Mouse (Mus musculus): ENCODE measurements around the gene Lrrfip1. TPM values are rescaled to one million over a fixed set of nuclear protein-coding genes. Genes with fewer than 3 reads are reported as not detected.
A peak's percentile ranks its signal among the peaks of the same experiment; 100 is the strongest.

Lrrfip1 gene
- polyA plus RNA-seq, 1 experiment, result 98.7 TPM

DNA sequence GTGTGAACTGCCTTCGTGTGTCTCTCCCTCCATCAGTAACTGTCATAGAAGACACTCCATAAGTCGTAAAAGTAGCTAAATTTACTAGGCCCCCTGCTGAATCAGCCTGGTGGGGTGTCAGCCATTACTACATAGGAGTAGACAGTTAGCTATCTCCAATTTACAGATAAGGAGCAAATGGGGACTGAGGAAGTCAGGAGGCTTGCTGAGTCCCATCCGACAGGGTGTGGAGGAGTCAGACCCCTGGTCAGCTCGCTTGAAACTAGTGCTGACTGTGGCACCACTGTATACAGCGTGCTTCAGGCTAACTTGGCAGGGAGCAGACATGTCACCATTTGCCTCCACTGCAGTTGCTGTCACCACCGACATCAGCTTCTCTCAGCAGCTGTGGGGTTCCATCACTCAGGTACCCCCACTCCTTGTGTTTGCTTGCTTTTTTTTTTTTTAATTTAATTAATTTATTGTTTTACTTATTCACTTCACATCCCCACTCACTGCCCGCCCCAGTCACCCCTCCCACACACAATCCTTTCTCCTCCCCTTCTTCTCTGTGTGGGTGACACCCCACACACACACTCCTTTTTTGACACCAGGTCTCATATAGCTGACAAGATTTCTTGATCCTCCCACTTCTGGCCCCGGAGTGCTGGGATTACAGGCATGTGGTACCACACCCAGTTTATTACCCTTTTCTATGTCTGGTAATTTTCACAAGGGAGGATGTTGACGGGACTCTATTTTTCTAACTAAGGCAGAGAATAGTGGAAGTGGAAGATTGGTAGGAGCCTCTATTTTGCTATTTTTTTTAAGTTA lies 61.5 kb downstream of the Lrrfip1 start:
- H3K27ac ChIP-seq (ENCODE audit: insufficient read depth, low read depth, low read length), result no peak overlapping the region
- H3K4me1 ChIP-seq (ENCODE audit: control insufficient read depth, insufficient read depth, low read length), result peaks cover 72% of the 10 kb centered on the region
- TF ChIP-seq CTCF (IDR thresholded peaks at IDR 0.05; ENCODE audit: low read depth, low read length), result no peak
- TF ChIP-seq POLR2A (IDR thresholded peaks at IDR 0.05; ENCODE audit: borderline replicate concordance, low read depth, low read length), result no peak
- H3K4me3 ChIP-seq (ENCODE audit: insufficient read depth, low read length), result no peak overlapping the region

DNA sequence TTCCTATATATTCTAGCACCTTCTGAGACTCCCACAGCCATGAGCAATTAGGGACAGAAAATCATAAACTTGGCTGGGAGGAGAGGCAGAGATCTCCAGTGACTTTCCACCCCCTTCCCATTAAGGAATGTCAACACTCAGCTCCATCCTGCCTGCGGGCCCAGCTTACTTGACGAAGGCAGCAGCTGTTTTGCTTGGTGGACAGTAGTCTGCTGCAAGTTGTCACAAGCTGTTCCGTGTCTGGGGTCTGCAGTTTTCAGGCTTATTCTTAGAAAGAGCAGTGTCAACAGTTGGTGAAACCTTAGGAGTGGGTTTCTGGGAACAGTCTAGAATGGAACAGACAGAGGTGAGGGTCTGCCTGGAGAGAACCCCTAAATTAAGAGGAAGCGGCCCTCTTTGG lies 62.6 kb downstream of the Lrrfip1 start:
- Histone ChIP-seq H3K4me1 (ENCODE audit: control insufficient read depth, insufficient read depth, low read length) (peaks cover 74% of the 10 kb centered on the region), H3K27ac (ENCODE audit: insufficient read depth, low read depth, low read length) (no peak overlapping the region), H3K4me3 (ENCODE audit: insufficient read depth, low read length) (no peak overlapping the region)
- TF ChIP-seq POLR2A (IDR thresholded peaks at IDR 0.05; ENCODE audit: borderline replicate concordance, low read depth, low read length) (no peak), CTCF (IDR thresholded peaks at IDR 0.05; ENCODE audit: low read depth, low read length) (no peak)

DNA sequence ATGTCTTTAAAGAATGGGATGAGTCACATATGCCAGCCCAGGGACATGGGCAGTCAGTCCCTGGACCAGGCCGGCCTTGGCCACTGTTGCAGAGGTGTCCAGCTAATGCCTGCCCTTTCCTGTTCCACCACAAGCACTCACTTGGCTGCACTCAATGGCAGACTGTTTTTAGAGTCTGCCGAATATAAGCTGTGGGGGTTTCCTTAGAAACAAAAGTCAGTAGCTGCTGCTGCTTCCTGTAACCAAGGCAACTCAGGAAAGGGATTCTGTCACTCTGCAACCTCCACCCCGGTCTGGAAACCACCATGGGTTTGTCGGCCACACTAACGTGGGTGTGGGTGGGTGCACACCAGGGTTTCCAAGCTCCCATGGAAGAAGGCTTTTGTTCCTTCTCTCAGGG lies 63.8 kb downstream of the Lrrfip1 start:
- H3K4me1 ChIP-seq (ENCODE audit: control insufficient read depth, insufficient read depth, low read length), result peaks cover 76% of the 10 kb centered on the region
- no peak overlapping the region for H3K27ac ChIP-seq (ENCODE audit: insufficient read depth, low read depth, low read length)
- TF ChIP-seq CTCF (IDR thresholded peaks at IDR 0.05; ENCODE audit: low read depth, low read length), result no peak
- TF ChIP-seq POLR2A (IDR thresholded peaks at IDR 0.05; ENCODE audit: borderline replicate concordance, low read depth, low read length), result no peak
- H3K4me3 ChIP-seq (ENCODE audit: insufficient read depth, low read length), result no peak overlapping the region

DNA sequence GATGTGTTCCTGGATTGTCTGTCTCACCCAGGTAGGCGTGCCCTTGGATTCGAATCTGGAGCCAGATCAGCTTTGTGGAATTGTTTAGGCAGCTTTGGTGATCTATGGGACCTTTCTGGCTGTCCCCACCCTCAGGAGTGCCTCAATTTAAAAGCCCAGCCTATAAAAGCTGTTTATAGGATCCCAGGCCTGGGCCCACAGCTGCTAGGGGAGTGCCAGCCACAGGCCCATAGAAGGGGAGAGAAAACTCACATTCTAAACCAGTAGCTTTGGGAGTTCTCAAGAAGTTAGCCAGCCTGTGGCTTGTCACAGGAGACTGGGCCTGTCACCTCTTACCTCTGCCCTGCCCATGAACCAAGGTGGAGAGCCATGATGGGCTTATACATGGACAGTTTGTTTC lies 65.5 kb downstream of the Lrrfip1 start:
- peak overlapping the region; percentile 81 for H3K27ac ChIP-seq (ENCODE audit: insufficient read depth, low read depth, low read length)
- H3K4me1 ChIP-seq (ENCODE audit: control insufficient read depth, insufficient read depth, low read length), result peaks cover 71% of the 10 kb centered on the region
- TF ChIP-seq CTCF (IDR thresholded peaks at IDR 0.05; ENCODE audit: low read depth, low read length) (no peak), POLR2A (IDR thresholded peaks at IDR 0.05; ENCODE audit: borderline replicate concordance, low read depth, low read length) (no peak)
- no peak overlapping the region for H3K4me3 ChIP-seq (ENCODE audit: insufficient read depth, low read length)

DNA sequence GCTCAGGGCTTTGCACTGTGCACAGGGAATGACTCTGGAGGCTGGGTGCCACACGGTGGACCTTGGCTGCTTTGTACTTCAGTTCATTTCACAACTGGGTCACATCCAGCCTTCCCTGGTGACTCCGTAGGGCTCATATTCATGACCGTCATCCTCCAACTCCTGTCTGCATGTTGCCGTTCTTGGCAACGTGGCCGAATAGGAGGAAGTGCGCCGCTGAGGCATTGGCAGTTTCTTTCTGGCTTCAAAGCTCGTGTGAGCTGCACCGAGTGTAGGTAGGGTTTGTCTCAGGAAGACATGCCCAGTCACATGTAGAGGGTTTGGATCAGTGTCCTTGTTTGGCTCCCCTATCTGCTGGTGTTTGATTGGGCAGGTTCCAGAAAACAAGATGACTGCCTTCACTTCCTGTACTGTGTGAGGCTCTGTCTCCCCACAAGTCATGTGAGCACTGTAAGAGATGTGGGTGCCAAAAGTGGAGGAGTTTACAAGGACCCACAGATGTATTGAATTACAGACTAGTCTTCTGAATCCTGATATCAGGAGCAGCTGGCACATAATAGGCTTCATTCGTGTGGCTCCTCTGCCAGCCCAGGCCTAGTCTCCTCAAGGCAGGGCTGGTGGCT lies 66.5 kb downstream of the Lrrfip1 start:
- TF ChIP-seq POLR2A (IDR thresholded peaks at IDR 0.05; ENCODE audit: borderline replicate concordance, low read depth, low read length) (no peak), CTCF (IDR thresholded peaks at IDR 0.05; ENCODE audit: low read depth, low read length) (no peak)
- Histone ChIP-seq H3K4me1 (ENCODE audit: control insufficient read depth, insufficient read depth, low read length) (peaks cover 80% of the 10 kb centered on the region), H3K27ac (ENCODE audit: insufficient read depth, low read depth, low read length) (peak overlapping the region; percentile 81)

DNA sequence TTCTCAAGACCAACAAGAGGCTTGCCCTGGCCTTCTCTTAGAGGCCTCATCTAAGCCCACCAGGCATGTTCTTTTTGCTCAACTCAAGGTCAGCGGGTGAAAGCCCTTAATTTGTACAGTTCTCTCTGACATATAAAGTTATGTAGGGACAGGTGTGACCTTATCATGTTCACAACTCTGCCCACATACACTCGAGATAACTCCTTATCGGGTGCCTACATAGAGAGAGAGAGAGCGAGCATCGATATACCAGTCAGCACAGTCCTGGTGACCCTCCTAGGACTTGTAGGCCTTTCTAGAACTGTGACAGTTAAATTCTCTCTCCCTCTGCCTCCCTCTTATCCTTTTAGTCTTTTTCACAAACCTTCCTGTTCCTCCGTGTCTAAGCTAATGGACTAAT lies 67.5 kb downstream of the Lrrfip1 start:
- no peak overlapping the region for H3K27ac ChIP-seq (ENCODE audit: insufficient read depth, low read depth, low read length)
- no peak for TF ChIP-seq POLR2A (IDR thresholded peaks at IDR 0.05; ENCODE audit: borderline replicate concordance, low read depth, low read length)
- no peak for TF ChIP-seq CTCF (IDR thresholded peaks at IDR 0.05; ENCODE audit: low read depth, low read length)
- no peak overlapping the region for H3K4me3 ChIP-seq (ENCODE audit: insufficient read depth, low read length)
- peaks cover 79% of the 10 kb centered on the region for H3K4me1 ChIP-seq (ENCODE audit: control insufficient read depth, insufficient read depth, low read length)

More for the DNA sequence above, 66.5 kb downstream of the Lrrfip1 start:
- no peak overlapping the region for H3K4me3 ChIP-seq (ENCODE audit: insufficient read depth, low read length)

DNA sequence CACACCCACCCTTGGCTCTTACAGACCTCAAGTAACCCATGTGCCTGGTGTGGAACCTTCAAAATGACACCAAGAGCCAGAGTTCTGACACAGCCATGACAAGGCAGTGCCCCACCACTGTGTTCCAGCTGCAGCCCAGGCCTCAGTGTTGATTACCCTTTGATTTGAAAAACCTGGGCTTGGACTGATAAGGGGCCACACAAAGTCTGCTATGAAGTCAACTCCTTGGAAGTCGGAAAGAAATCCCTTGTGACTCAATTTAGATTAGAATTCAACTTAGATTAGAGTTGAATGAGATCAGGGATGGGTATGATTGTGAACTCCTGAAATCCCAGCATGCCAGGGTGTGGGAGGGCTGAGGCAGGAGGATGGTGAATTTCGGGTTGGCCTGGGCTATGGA lies 68.1 kb downstream of the Lrrfip1 start:
- no peak overlapping the region; the same call in 1 of the 2 replicates for H3K27ac ChIP-seq (ENCODE audit: insufficient read depth, low read depth, low read length)
- TF ChIP-seq POLR2A (IDR thresholded peaks at IDR 0.05; ENCODE audit: borderline replicate concordance, low read depth, low read length) (no peak), CTCF (IDR thresholded peaks at IDR 0.05; ENCODE audit: low read depth, low read length) (no peak)
- H3K4me3 ChIP-seq (ENCODE audit: insufficient read depth, low read length), result no peak overlapping the region
- peaks cover 74% of the 10 kb centered on the region for H3K4me1 ChIP-seq (ENCODE audit: control insufficient read depth, insufficient read depth, low read length)

DNA sequence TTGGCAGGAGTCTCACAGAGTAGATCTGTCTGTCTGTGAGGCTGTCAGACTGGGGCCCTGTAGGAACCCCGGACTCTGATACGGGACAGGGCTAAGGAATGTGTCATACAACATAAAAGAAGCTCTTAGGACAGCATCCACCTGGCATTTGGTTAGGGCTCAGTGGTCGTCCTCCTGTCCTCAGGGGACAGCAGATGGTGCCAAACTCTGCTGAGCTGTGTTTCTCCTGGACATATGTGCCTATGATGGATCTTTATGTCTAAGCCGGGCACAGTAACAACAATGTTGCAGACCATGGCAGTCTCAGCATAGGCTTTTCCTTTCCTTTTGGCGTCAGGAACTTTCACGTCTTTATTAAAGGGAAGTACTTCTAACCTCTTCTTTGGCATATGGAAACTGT lies 69.2 kb downstream of the Lrrfip1 start:
- TF ChIP-seq POLR2A (IDR thresholded peaks at IDR 0.05; ENCODE audit: borderline replicate concordance, low read depth, low read length), result no peak
- TF ChIP-seq CTCF (IDR thresholded peaks at IDR 0.05; ENCODE audit: low read depth, low read length), result no peak
- no peak overlapping the region for H3K27ac ChIP-seq (ENCODE audit: insufficient read depth, low read depth, low read length)
- H3K4me3 ChIP-seq (ENCODE audit: insufficient read depth, low read length), result no peak overlapping the region
- peaks cover 63% of the 10 kb centered on the region for H3K4me1 ChIP-seq (ENCODE audit: control insufficient read depth, insufficient read depth, low read length)

DNA sequence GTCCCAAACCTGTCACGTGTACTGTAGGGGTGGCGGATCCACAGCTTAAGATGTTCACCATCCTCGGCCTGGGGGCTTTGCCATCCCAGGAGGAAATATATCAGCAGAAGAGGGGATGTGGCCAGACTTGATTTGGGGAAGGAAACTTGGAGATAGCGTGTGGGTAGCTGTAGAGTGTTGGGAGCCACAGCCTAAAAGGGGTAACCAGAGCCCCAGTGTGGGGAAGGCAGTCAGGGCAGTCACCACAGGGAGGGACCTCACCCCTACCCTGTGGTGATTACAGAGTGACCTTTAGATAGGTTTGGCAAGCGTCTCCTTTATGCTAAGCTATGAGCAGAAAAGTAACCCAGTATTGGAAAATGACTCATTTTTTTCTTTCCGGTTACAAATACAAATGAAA lies 71.0 kb downstream of the Lrrfip1 start:
- TF ChIP-seq CTCF (IDR thresholded peaks at IDR 0.05; ENCODE audit: low read depth, low read length) (no peak), POLR2A (IDR thresholded peaks at IDR 0.05; ENCODE audit: borderline replicate concordance, low read depth, low read length) (no peak)
- Histone ChIP-seq H3K27ac (ENCODE audit: insufficient read depth, low read depth, low read length) (no peak overlapping the region), H3K4me1 (ENCODE audit: control insufficient read depth, insufficient read depth, low read length) (peaks cover 50% of the 10 kb centered on the region), H3K4me3 (ENCODE audit: insufficient read depth, low read length) (no peak overlapping the region)

DNA sequence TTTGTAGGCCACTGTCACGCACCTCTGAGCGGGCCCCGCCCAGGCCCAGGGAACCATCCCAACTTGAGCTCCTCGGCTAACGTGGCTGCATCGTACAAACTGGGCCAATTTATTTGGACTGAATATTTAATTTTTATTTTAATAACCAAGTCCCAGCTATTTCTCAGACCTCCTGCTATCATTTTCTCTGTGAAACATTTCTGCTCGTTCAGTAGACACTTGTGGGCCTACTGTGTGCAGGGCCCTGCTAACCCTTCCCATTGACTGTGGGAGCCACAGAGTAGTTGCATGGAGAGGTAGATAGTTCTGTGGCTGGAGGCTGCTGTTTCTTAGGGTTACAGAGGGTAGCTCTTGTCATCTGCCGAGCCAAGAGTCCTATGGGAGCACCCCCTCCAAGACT lies 72.0 kb downstream of the Lrrfip1 start:
- no peak overlapping the region for H3K4me3 ChIP-seq (ENCODE audit: insufficient read depth, low read length)
- TF ChIP-seq CTCF (IDR thresholded peaks at IDR 0.05; ENCODE audit: low read depth, low read length) (no peak), POLR2A (IDR thresholded peaks at IDR 0.05; ENCODE audit: borderline replicate concordance, low read depth, low read length) (no peak)
- H3K4me1 ChIP-seq (ENCODE audit: control insufficient read depth, insufficient read depth, low read length), result peaks cover 43% of the 10 kb centered on the region
- H3K27ac ChIP-seq (ENCODE audit: insufficient read depth, low read depth, low read length), result no peak overlapping the region

All from bone marrow macrophage, adult 2 months (primary cell).